Mouse (Mus musculus) hindbrain, embryonic 11.5 days (tissue): ENCODE data around the gene Ptprh. TPM values are rescaled to one million over a fixed set of nuclear protein-coding genes. Genes with fewer than 3 reads are reported as not detected.
"Not testable (repeated sequence)": the region's sequence is repeated elsewhere in the genome, so short reads cannot be mapped to it uniquely, and the experiment has no call there.

ENCODE experiments used
- ATAC-seq: fragments of 200-750 bp; cut with Nextera tagmentation; 2 replicates; pipeline ENCODE4 v1.8.0; 2017; ENCODE audit warnings: mild to moderate bottlenecking, moderate TSS enrichment, moderate library complexity; ENCODE audit not compliant: low FRiP score
- DNase-seq: peaks from one replicate; pipeline ENCODE4 v3.0.0-alpha.2; 2015; ENCODE audit warnings: low spot score
- H3K27ac ChIP-seq: fragments of 300-500 bp; sonication (generic); 2 replicates; pipeline ENCODE4 v1.5.1; 2014; ENCODE audit warnings: mild to moderate bottlenecking, low read depth, low read length
- H3K27me3 ChIP-seq: fragments of 300-500 bp; sonication (generic); 2 replicates; pipeline ENCODE4 v1.6.1; 2014; ENCODE audit warnings: mild to moderate bottlenecking, low read length, moderate library complexity, mixed read lengths; ENCODE audit not compliant: control insufficient read depth, insufficient read depth
- H3K36me3 ChIP-seq: fragments of 300-500 bp; sonication (generic); 2 replicates; pipeline ENCODE4 v1.6.1; 2014; ENCODE audit warnings: mild to moderate bottlenecking, low read length, moderate library complexity, mixed read lengths; ENCODE audit not compliant: control insufficient read depth, insufficient read depth
- H3K4me1 ChIP-seq: fragments of 300-500 bp; sonication (generic); replicated peaks from 2 replicates; pipeline ENCODE4 v1.6.1; 2014; ENCODE audit warnings: low read length, mixed read lengths; ENCODE audit not compliant: control insufficient read depth, insufficient read depth
- H3K4me2 ChIP-seq: fragments of 300-500 bp; sonication (generic); replicated peaks from 2 replicates; pipeline ENCODE4 v1.6.1; 2014; ENCODE audit warnings: mild to moderate bottlenecking, low read depth, low read length
- H3K4me3 ChIP-seq: fragments of 300-500 bp; sonication (generic); 2 replicates; pipeline ENCODE4 v1.5.1; 2014; ENCODE audit warnings: low read depth, low read length
- H3K9ac ChIP-seq: fragments of 300-500 bp; sonication (generic); 2 replicates; pipeline ENCODE4 v1.6.1; 2014; ENCODE audit warnings: low read depth, low read length
- H3K9me3 ChIP-seq: fragments of 300-500 bp; sonication (generic); 2 replicates; pipeline ENCODE4 v1.6.1; 2016; ENCODE audit warnings: low read length; ENCODE audit not compliant: control insufficient read depth
- WGBS: fragments of 180-500 bp; shearing (Covaris S2); extraction: QIAGEN DNeasy Blood & Tissue Kit; methylation state at CpG from one replicate; pipeline ENCODE4 v1.1.7; 2014; 5-methylcytosine and 5-hydroxymethylcytosine counted together
- polyA plus RNA-seq: library from polyadenylated mRNA; unstranded; fragments of >200 nt; fragmentation: Nextera tagmentation; extraction: Ambion mirVana; gene quantifications from 2 replicates; pipeline ENCODE4 v1.2.1, GENCODE M21; 2014

The Ptprh gene
- polyA plus RNA-seq, 1 experiment from 2014 or later, result not detected

DNA sequence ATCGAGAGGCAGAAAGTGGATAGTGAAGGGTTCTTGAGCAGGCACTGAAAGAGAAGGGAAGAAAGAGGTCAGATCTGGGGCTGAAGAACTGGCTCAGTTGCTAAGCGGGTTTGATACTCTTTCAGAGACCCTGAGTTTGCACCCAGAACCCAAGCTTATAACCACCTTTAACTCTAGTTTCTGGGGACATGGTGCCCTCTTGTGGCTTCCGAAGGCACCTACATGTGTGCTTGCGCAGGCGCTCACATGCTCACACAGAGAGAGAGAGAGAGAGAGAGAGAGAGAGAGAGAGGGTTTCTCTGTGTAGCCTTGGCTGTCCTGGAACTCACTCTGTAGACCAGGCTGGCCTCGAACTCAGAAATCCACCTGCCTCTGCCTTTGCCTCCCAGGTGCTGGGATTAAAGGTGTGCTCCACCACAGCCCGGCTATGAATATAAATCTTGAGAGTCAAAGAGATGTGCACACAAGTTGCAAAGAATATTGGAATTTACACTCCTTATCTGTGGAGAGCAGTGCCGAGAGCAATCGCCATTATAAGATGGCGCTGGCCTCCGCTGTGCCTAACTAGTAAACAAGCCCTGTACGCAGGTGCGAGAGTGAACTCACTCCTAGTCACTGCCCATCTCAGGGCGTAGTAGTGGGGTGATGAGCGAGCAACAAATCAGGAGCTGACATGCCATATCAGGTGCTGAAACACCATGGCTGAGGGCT is 79.5 kb downstream of the Ptprh start, which contains the start of gene Tnni3:
Tnni3 (minus strand) TSS at position 18 of the 711 bp plus-strand sequence.
- H3K27me3 ChIP-seq, result not testable (repeated sequence)

DNA sequence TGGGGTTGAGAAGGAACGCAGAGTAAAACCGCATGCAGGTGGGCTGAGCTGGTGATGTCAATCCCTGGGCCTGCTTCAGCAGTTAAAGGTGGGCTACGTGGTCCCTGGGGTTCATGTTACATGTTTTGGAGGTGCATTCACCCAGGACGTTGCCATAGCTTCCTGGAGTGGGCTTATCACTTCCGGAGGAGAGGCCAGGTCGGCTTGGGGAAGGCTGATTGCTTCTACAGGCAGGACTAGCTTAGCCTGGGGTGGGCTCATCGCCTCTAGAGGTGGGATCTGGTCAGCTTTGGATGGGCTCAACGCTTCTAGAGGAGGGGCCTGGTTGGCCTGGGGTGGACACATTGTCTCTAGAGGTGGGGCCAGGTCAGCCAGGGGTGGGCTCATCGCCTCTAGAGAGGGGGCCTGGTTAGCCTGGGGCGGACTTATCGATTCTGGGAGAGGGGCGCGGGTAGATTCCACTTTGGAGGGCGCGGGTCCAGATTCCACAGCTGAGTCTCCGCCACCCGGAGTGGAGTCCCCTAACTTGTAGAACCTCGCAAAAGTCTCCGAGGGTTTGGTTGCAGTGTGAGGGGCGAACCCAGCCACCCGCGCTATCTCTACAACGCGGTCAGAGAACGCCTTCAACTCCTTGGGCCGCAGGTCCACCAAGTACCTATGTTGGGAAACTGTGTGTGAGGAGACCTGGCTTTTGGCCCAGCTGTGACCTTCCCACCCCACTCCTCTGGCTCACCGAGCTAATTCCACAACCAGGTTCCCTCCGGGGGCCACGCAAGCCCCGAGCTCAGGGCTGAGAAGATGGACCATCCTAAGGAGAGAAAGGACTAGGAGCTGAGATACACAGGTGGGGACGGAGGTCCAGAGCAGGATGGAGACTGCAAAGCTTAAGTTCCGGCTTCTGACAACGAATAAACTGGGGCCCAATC is 80.4 kb downstream of the Ptprh start:
- no peaks in the 10 kb centered on the region; the same call in 1 of the 2 replicates for H3K4me1 ChIP-seq
- WGBS, result 91% methylated on average over 33 of the region's 33 CpGs
- H3K4me2 ChIP-seq, result no peak overlapping the region
- H3K4me3 ChIP-seq, result no peak overlapping the region
- no peak overlapping the region for H3K9ac ChIP-seq
- no peak for DNase-seq
- H3K9me3 ChIP-seq, result no peaks in the 10 kb centered on the region
- no peak overlapping the region for H3K27ac ChIP-seq
- H3K36me3 ChIP-seq, result no peaks in the 10 kb centered on the region
- ATAC-seq, result no peak
- H3K27me3 ChIP-seq, result peaks cover 5% of the 10 kb centered on the region

More for the DNA sequence above, 79.5 kb downstream of the Ptprh start, which contains the start of gene Tnni3:
- DNase-seq (peak; percentile 83), ATAC-seq (0 out of 2 replicates have a peak, but pooled peaks have one; percentile 22)
- H3K36me3 ChIP-seq, H3K4me1 ChIP-seq, H3K9me3 ChIP-seq, H3K9ac ChIP-seq, H3K27ac ChIP-seq, H3K4me2 ChIP-seq, H3K4me3 ChIP-seq: not testable (repeated sequence)
- 72% methylated on average over 15 of the region's 15 CpGs for WGBS

DNA sequence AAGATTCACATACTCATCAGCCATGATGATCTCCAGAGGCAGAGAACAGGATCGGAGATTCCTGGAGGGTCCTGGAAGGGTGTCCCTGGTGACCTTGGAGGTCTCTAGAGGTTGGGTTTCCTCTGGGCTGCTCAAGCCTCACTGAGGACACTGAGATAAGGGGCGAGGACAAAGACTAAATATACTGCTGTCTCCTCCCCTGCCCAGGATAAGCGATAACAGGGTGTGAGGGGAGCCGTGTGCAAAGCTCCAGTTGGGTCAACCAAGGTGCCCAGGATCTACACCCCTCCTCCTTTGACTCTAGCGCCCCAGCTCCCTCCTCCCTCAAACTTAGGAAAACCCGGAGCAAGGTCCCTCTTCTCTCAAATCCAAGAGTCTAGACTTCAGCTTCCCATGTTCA is 81.5 kb downstream of the Ptprh start:
- no peak for ATAC-seq
- Histone ChIP-seq H3K4me3 (no peak overlapping the region), H3K4me1 (no peaks in the 10 kb centered on the region; the same call in 1 of the 2 replicates), H3K4me2 (no peak overlapping the region), H3K36me3 (no peaks in the 10 kb centered on the region), H3K27ac (no peak overlapping the region), H3K9ac (no peak overlapping the region), H3K9me3 (no peaks in the 10 kb centered on the region), H3K27me3 (0 out of 2 replicates have a peak, but pooled peaks cover 2% of the 10 kb centered on the region)
- 76% methylated on average over 6 of the region's 6 CpGs for WGBS
- no peak for DNase-seq

- WGBS, result 27% methylated on average over 29 of the region's 32 CpGs
- H3K4me1 ChIP-seq, result no peaks in the 10 kb centered on the region; the same call in 1 of the 2 replicates
- 0 out of 2 replicates have a peak, but pooled peaks cover 2% of the 10 kb centered on the region for H3K27me3 ChIP-seq
- no peak overlapping the region for H3K9ac ChIP-seq
- no peaks in the 10 kb centered on the region for H3K9me3 ChIP-seq
- no peaks in the 10 kb centered on the region for H3K36me3 ChIP-seq
- H3K27ac ChIP-seq, result no peak overlapping the region
- peak overlapping the region; percentile 39 for H3K4me2 ChIP-seq
- peak; percentile 39 for DNase-seq
- ATAC-seq, result no peak; the same call in 1 of the 2 replicates
- peak overlapping the region; percentile 10; the same call in 1 of the 2 replicates for H3K4me3 ChIP-seq
Measured at GRCm38 (mm10) chr7:4521231-4522003, 82.4 kb downstream of the Ptprh start.

DNA sequence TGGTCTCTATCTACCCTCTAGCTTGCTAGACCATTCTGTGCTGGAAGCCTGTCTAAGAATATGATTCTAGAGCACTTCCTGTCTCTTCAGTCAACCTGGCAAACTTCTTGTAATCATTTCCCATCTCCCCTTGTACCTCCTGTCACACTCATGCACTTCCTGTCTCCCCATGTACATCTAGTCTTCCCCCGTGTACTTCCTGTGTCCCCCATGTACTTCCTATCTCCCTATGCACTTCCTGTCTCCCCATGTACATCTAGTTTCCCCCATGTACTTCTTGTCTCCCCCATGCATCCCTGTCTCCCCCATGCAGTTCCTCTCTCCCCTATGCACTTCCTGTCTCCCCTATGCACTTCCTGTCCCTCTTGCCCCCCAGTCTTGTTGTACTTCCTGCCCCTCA is 85.4 kb downstream of the Ptprh start:
- WGBS, result 87% methylated on average over 1 of the region's 1 CpGs
- H3K36me3 ChIP-seq, result no peaks in the 10 kb centered on the region
- H3K4me1 ChIP-seq, result peaks cover 2% of the 10 kb centered on the region; the same call in 1 of the 2 replicates
- no peak overlapping the region for H3K27ac ChIP-seq
- H3K9ac ChIP-seq, result no peak overlapping the region
- H3K4me2 ChIP-seq, result no peak overlapping the region
- H3K4me3 ChIP-seq, result no peak overlapping the region
- DNase-seq (no peak), ATAC-seq (no peak)
- 0 out of 2 replicates have a peak, but pooled peaks cover 2% of the 10 kb centered on the region for H3K27me3 ChIP-seq
- H3K9me3 ChIP-seq, result no peaks in the 10 kb centered on the region

DNA sequence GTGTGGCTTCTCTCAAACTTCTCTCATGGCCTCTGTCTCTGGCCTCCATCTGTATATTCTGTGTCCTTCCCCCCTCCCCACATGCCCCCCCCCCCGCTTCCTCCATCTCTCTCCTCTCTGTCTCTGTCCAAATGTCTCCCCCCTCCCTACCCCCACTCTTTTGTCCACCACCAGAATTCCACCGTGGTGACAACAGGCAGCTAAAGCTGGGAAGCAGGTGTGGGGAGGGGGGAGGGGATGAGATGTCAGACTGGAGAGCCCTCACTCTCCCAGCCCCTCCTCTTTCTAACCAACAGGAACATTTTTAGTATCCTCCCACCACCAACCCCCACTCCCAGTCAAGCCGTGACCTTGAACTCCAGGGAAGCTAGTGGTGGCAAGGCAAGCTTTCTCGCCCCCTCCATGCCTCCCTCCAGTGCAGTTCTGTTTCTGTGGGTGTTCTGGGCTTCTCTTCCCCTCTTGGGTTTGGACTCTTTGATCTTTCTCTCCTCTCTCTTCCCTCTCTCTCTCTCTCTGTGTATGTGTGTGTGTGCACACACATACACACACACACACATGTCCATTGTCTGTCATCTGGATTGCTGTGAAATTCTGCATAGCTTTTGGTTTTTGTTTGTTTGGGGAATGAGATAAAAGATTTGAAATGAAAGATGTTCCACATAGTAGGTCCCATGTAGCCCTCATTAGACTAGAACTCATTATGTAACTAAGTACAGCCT is 87.3 kb downstream of the Ptprh start, which contains the start of gene Tnnt1:
Tnnt1 (minus strand) TSS at position 51 of the 719 bp plus-strand sequence.
- H3K27ac ChIP-seq, result no peak within 1 kb of the TSS
- H3K4me1 ChIP-seq, result peaks cover 2% of the 10 kb centered on the region; the same call in 1 of the 2 replicates
- no peak within 1 kb of the TSS for H3K4me3 ChIP-seq
- no peaks in the 10 kb centered on the region for H3K9me3 ChIP-seq
- no peaks in the 10 kb centered on the region for H3K36me3 ChIP-seq
- H3K27me3 ChIP-seq, result 0 out of 2 replicates have a peak, but pooled peaks cover under 1% of the 10 kb centered on the region
- H3K4me2 ChIP-seq, result no peak within 1 kb of the TSS
- 14% methylated on average over 3 of the region's 4 CpGs for WGBS
- DNase-seq (no peak), ATAC-seq (peak; percentile 59)
- no peak within 1 kb of the TSS for H3K9ac ChIP-seq

GRCm38 (mm10) chr7:4515853-4516252 is 88.0 kb downstream of the Ptprh start:
- no peaks in the 10 kb centered on the region for H3K9me3 ChIP-seq
- H3K36me3 ChIP-seq, result no peaks in the 10 kb centered on the region
- H3K4me3 ChIP-seq, result no peak overlapping the region
- no peak overlapping the region for H3K9ac ChIP-seq
- H3K4me2 ChIP-seq, result no peak overlapping the region
- H3K27ac ChIP-seq, result no peak overlapping the region
- peak; percentile 26 for ATAC-seq
- peaks cover 2% of the 10 kb centered on the region; the same call in 1 of the 2 replicates for H3K4me1 ChIP-seq
- no peak for DNase-seq
- no peaks in the 10 kb centered on the region for H3K27me3 ChIP-seq
- WGBS, result 67% methylated on average over 6 of the region's 6 CpGs
